Mouse (Mus musculus): ENCODE data around the gene Fam50a.
"Not testable (repeated sequence)": the region's sequence is repeated elsewhere in the genome, so short reads cannot be mapped to it uniquely, and the experiment has no call there.

Gene Fam50a

DNA sequence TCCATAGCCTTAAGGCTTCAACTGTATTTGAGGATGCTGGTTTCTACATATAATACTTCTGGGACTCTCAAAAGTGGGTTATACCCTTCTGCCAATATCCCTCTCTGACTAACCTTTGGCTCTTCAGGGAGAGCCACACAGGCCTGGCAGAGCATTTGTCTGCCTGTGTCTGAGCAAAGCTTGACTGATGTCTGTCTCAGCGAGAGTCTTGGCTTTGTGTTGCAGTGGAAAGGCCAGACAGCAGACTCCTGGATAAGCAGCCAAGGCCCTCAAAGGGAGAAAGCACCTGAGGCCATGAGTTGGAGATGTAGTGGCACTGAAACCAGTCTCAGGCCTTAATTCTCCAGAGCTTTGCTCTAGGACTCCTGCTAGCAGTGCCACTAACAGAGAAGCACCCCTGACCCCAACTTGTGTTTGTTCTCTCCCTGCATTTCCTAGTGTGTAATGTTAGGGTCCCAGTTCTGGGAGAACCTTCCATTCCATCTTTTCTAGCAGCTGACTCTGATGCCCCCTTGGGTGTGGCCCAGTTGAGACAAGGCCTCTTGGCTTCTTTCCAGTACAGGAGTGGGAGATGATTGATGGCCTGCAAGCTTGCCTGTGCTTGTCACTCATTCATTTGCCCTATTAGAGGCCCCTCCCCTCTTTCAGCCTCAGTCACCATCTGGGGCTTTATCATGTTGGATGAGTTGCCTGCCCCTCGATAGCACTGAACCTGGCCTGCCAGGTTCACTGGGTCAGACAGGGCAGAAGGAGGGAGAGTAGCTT is 17.5 kb downstream of the Fam50a start:
- peak; percentile 30 to 48 for DNase-seq

DNA sequence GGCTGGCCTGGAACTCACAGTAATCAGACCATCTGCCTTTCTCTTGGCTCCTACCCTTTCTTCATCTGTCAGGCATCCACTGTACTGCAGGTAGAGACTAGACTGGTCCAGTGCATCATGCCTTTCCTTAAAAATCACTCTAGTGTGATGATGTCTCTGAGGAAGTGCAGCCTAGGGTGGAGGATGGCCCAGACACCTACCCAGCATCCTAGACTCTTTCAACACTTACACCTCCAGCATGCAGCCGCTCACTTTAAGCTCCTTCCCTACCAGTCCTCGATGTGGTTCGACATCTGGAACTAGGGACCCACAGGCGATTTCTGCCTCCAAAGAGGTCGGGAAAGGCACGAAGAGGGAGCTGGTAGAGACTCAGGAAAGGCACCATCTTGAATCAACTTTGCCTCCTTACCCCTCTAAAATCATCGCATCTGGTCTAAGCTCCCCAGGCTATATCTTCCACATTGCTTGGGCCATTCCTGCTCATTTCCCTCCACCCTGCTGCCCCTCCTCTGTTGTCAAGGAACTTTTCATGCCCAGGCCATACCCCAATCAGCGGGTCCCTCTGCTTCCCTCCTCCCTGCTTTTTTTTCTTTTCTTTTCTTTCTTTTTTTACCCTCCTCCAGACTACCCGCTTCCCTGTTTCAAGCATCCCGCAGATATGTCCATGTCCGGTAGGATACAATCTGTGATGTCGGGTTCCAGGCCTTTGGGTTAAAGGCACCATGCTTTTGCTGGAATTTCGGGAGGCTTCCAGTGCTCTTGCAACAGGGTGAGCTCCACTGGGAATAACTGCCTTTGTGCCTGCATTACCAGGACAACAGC is 40.0 kb downstream of the Fam50a start:
- no peak for DNase-seq

DNA sequence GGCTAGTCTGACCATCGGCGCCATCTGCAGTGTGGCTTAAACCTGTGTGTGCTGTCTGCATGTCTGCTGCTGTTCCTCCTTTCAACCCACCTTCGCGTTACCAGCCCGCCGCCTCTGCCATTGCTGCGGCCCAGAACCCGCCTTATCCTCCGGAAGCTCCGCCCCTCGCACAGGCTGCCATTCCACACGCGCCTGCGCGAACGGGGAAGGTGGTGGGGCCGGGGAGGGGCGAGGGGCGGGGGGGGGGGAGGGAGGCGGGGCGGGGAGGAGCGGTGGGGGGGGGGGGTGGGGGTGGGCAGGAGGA is 40.6 kb downstream of the Fam50a start, which contains the start of gene Lage3:
TSS of gene Lage3 (minus strand) at position 152 of the 304 bp plus-strand sequence.
- DNase-seq = peak; percentile 83 to 84

DNA sequence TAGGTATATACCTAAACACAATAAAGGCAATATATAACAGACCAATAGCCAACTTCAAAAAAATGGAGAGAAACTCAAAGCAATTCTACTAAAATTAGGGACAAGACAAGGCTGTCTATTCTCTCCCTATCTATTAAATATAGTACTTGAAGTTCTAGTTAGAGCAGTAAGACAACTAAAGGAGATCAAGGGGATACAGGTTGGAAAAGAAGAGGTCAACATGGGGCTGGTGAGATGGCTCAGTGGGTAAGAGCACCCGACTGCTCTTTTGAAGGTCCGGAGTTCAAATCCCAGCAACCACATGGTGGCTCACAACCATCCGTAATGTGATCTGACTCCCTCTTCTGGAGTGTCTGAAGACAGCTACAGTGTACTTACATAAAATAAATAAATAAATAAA is 44.2 kb downstream of the Fam50a start:
- not testable (repeated sequence) for DNase-seq

DNA sequence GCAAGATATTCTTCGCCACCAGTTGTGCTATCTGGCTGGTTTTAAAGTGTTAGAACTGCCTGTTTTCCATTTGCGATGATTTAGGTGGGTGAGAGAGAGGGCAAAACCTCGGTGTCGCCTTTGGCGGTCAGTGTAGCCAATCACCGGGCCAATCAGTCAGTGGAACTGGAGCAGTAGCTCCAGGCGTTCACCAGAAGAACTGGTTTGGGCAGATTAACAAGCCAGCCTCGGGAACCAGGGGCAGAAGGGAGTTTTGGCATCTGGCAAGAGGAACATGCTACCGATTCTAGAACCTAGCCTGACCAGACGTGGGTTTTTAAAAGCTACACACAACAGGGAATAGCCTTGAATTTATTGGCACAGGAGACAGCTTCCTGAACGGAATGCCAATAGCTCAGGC is 46.3 kb downstream of the Fam50a start:
- DNase-seq = no peak

DNA sequence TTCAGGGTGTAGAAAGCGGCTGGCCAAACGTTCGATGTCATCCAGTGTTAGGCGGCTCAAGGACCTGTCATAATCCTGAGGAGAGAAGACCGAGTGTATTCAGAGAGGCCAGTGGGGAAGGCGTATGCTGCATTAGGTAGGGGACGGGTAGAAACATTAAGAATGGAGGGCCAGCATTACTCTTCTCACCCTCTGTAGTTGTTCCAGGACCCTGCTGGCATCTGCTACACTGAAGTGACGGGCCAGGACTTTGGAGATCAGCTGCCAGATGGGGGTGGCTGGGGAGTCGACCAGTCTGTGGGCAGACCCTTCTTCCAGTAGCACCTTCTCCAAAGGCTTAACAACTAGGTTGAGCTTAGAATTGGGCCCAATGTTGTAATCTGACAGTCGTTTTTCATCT is 54.7 kb downstream of the Fam50a start:
- DNase-seq = no peak

DNA sequence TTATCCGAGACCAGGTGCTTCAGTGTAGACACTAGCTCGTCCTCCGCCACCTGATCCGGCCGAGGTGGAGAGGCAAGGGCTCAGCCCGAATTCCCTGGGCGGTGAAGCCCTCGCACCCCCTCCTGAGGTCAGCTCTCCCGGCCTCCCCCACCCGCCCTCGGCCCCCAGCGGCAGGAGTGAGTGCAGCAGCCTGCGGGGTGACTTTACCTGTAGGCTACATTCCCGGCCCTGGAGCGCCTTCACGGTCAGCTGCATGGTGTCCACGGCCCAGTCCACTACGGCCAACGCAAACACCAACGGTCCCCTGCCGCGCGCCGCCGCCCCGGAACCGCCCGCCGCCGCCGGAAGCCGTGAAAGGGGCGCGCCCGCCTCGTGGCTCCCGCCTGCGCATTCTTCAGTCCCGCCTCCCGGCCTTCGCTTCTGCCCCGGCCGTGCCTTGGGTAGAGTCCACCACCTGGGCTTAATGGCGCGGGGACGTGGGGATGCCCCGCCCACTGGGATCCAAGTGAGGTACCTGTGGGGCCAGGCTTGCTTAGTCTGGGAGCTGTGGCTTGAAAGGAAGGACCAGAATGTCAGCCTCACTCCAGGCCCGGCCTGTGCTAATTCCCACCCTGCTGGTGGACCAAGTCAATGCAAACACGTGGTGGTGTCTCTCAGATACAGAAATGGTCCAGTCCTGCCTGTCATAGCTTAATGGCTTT is 55.5 kb downstream of the Fam50a start:
- peak; percentile 69 to 73 for DNase-seq

Measured in cerebellum, adult 18-20 months (tissue).